Mouse (Mus musculus) kidney, embryonic 15.5 days (tissue): Measurements from ENCODE around the gene Fkbp2. TPM values are rescaled to one million over a fixed set of nuclear protein-coding genes. Genes with fewer than 3 reads are reported as not detected.

ENCODE experiments used
- ATAC-seq: fragments of 200-750 bp; cut with Nextera tagmentation; replicated peaks from 2 replicates; pipeline ENCODE4 v1.8.0; 2017; ENCODE audit warnings: moderate TSS enrichment; ENCODE audit not compliant: low FRiP score
- H3K27ac ChIP-seq: fragments of 300-500 bp; sonication (generic); 2 replicates; pipeline ENCODE4 v1.5.1; 2015; ENCODE audit warnings: mild to moderate bottlenecking, inconsistent platforms
- H3K27me3 ChIP-seq: fragments of 300-500 bp; sonication (generic); 2 replicates; pipeline ENCODE4 v1.6.1; 2015; ENCODE audit warnings: inconsistent platforms
- H3K36me3 ChIP-seq: fragments of 300-500 bp; sonication (generic); 2 replicates; pipeline ENCODE4 v1.6.1; 2015; ENCODE audit warnings: inconsistent platforms
- H3K4me1 ChIP-seq: fragments of 300-500 bp; sonication (generic); 2 replicates; pipeline ENCODE4 v1.6.1; 2015; ENCODE audit warnings: inconsistent platforms
- H3K4me2 ChIP-seq: fragments of 300-500 bp; sonication (generic); 2 replicates; pipeline ENCODE4 v1.6.1; 2015; ENCODE audit warnings: moderate library complexity, mild to moderate bottlenecking, inconsistent platforms
- H3K4me3 ChIP-seq: fragments of 300-500 bp; sonication (generic); replicated peaks from 2 replicates; pipeline ENCODE4 v1.5.1; 2015; ENCODE audit warnings: mild to moderate bottlenecking, inconsistent platforms
- H3K9ac ChIP-seq: fragments of 300-500 bp; sonication (generic); 2 replicates; pipeline ENCODE4 v1.6.1; 2015; ENCODE audit warnings: mild to moderate bottlenecking, inconsistent platforms
- H3K9me3 ChIP-seq: fragments of 300-500 bp; sonication (generic); replicated peaks from 2 replicates; pipeline ENCODE4 v1.6.1; 2016; ENCODE audit warnings: inconsistent platforms
- WGBS: fragments of 180-500 bp; shearing (Covaris S2); methylation state at CpG from one replicate; pipeline ENCODE4 v1.1.7; 2015; ENCODE audit warnings: mixed read lengths; 5-methylcytosine and 5-hydroxymethylcytosine counted together
- polyA plus RNA-seq: library from polyadenylated mRNA; unstranded; fragments of >200 nt; fragmentation: Nextera tagmentation; extraction: Ambion mirVana; gene quantifications from 2 replicates; pipeline ENCODE4 v1.2.1, GENCODE M21; 2015

Gene Fkbp2
- polyA plus RNA-seq, 1 experiment from 2014 or later: 137 TPM

DNA sequence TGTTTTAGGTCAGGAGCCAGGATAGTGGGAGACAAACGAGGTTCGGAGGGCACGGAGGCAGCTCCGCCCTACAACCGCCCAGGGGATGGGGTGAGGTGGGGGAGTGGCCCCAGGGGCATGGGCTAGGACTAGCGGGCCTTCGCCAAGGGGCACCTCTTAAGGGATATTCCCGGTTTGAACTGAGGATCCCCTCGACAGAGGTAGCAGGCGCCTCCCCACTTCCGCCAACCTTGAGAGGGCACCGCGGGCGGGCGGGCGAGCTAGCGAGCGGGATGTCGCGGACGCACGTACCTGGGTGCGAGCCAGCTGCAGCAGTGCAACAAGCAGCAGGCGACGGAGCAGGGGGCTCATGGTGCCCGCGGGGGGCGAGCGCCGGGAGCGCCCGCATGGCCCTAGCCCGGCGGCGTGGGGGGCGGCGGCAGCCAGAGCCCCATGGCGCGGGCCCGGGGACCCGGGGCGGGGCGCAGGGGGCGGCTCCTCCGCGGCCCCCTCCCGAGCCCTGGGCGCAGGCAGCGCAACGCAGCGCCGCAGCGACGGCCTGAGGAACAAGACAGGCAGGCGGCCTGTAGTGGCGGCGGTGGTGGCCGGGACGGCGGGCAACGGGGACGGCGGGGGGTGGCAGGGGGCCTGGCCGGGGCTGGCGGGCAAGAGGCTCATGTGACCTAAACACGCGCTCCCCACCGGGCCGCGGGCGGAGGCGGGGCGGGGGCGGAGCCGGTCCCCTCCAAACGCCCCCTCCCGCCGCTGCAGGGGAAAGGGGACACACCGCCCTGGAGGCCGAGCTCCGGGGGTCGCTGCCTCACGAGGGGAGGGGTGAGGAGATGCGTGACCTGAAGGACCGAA is 7.0 kb upstream of the Fkbp2 start, which contains the start of gene Vegfb:
Gene Vegfb, minus strand, starts transcription at position 591 of the 843 bp plus-strand sequence.
- Histone ChIP-seq H3K4me1 (peaks cover 32% of the 10 kb centered on the region), H3K9me3 (no peaks in the 10 kb centered on the region), H3K4me2 (peak within 1 kb of the TSS; percentile 92), H3K4me3 (peak within 1 kb of the TSS; percentile 82), H3K27ac (peak within 1 kb of the TSS; percentile 90), H3K9ac (peak within 1 kb of the TSS; percentile 91), H3K27me3 (no peaks in the 10 kb centered on the region), H3K36me3 (peaks cover 31% of the 10 kb centered on the region)
- peak; percentile 53 for ATAC-seq
- under 1% methylated on average over 80 of the region's 85 CpGs for WGBS

DNA sequence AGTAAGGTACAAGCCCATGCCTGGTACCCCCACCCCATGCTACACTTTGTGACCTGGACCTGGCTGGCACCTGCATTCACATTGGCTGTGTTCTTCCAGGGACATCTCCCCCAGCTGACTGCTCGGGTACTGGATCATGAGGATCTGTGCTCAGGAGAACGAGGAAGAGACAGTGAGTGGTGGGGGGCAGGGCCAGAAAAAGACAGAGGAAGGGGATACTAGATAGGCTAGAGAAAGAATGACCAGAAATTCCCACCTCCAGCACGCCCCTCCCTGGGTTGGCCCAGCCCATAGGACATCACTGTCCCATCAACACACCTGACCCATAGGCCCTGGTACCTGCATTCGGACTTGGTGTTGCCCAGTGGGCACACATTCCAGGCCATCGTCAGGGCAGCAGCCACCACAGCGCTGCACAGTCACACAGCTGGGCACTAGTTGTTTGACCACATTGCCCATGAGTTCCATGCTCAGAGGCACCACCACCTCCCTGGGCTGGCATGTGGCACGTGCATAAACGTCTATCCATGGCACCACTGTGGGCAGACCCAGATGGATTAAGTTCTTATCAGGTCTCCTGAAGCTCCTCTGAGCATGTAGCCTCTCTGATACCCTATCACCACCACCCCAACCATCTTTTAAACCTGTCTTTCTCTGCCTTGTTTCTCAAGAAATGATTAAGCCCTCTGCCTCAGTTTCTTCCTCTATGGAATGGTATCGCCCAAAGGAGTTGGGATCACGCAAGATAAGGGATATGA is 5.8 kb upstream of the Fkbp2 start:
- peak overlapping the region; percentile 82 for H3K4me3 ChIP-seq
- no peak for ATAC-seq
- H3K9me3 ChIP-seq: no peaks in the 10 kb centered on the region
- H3K4me1 ChIP-seq: peaks cover 29% of the 10 kb centered on the region
- WGBS: 77% methylated on average over 10 of the region's 10 CpGs
- peak overlapping the region; percentile 90; the same call in 1 of the 2 replicates for H3K27ac ChIP-seq
- H3K4me2 ChIP-seq: peak overlapping the region; percentile 92
- peaks cover 39% of the 10 kb centered on the region for H3K36me3 ChIP-seq
- peak overlapping the region; percentile 91 for H3K9ac ChIP-seq
- no peaks in the 10 kb centered on the region for H3K27me3 ChIP-seq

DNA sequence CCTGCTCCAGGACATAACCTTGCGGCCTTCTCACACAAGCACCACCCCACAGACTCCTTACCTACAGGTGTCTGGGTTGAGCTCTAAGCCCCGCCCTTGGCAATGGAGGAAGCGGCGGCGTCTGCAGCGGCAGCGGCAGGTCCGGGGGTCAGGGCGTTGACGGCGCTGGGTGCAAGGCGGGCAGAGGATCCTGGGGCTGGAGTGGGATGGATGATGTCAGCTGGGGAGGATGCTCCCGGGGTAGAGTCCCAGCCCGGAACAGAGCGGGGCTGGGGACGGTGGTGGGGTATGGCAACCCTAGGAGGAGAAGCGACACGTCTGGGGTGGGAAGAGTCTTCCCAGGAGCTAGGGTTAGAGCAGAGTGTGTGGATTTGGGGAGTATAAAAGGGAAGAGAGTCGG is 5.0 kb upstream of the Fkbp2 start:
- Histone ChIP-seq H3K27me3 (no peaks in the 10 kb centered on the region), H3K9ac (no peak overlapping the region), H3K36me3 (peaks cover 39% of the 10 kb centered on the region), H3K27ac (no peak overlapping the region), H3K9me3 (no peaks in the 10 kb centered on the region), H3K4me2 (no peak overlapping the region), H3K4me1 (peaks cover 33% of the 10 kb centered on the region), H3K4me3 (no peak overlapping the region)
- no peak for ATAC-seq
- 84% methylated on average over 19 of the region's 19 CpGs for WGBS

DNA sequence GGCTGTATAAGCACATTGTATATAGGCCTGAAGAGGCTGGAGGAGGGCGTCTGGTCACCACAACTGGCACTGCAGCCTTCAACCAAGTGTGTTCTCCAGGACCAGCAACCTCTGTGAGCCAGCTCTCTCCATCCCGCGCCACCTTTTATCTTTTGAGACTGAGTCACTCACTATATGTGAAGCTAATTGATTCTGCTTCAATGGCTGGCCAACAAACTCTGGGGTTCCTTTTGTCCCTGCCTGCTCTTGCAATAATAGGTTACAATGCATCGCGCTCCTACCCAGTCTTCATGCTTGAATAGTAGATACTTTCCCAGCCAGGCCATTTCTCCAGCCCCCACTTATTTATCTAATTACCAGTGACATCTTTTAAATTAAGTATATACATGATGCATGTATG is 3.3 kb upstream of the Fkbp2 start:
- no peaks in the 10 kb centered on the region for H3K27me3 ChIP-seq
- 96% methylated on average over 5 of the region's 5 CpGs for WGBS
- peaks cover 39% of the 10 kb centered on the region for H3K4me1 ChIP-seq
- H3K4me2 ChIP-seq: no peak overlapping the region
- H3K36me3 ChIP-seq: peaks cover 38% of the 10 kb centered on the region
- no peaks in the 10 kb centered on the region for H3K9me3 ChIP-seq
- H3K27ac ChIP-seq: no peak overlapping the region
- no peak overlapping the region for H3K4me3 ChIP-seq
- no peak for ATAC-seq
- no peak overlapping the region for H3K9ac ChIP-seq

DNA sequence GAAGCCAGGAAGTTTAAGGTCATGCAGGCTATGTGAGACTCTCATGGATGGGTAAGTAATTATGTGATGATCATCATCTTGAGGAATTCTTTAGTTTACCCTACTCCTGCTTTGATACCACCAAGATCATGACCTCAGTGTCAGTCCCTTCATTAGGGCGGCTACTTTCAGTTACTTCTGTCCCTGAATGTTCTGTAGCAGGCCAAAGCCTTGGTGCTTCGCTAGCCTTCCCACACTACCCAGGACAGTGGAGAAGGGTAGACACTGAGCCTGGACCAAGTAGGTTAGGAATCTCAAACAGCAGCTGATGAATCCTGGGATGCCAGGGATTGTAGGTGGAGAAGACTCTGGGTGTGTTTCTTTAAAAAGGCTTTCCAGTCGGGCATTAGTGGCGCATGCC is 1.2 kb upstream of the Fkbp2 start:
- Histone ChIP-seq H3K4me1 (peaks cover 47% of the 10 kb centered on the region), H3K4me2 (peak overlapping the region; percentile 84), H3K9ac (no peak overlapping the region), H3K9me3 (no peaks in the 10 kb centered on the region), H3K27me3 (no peaks in the 10 kb centered on the region), H3K27ac (0 out of 2 replicates have a peak overlapping the region, but pooled peaks have one; percentile 97), H3K36me3 (peaks cover 54% of the 10 kb centered on the region), H3K4me3 (peak overlapping the region; percentile 83)
- 91% methylated on average over 4 of the region's 4 CpGs for WGBS
- ATAC-seq: no peak

DNA sequence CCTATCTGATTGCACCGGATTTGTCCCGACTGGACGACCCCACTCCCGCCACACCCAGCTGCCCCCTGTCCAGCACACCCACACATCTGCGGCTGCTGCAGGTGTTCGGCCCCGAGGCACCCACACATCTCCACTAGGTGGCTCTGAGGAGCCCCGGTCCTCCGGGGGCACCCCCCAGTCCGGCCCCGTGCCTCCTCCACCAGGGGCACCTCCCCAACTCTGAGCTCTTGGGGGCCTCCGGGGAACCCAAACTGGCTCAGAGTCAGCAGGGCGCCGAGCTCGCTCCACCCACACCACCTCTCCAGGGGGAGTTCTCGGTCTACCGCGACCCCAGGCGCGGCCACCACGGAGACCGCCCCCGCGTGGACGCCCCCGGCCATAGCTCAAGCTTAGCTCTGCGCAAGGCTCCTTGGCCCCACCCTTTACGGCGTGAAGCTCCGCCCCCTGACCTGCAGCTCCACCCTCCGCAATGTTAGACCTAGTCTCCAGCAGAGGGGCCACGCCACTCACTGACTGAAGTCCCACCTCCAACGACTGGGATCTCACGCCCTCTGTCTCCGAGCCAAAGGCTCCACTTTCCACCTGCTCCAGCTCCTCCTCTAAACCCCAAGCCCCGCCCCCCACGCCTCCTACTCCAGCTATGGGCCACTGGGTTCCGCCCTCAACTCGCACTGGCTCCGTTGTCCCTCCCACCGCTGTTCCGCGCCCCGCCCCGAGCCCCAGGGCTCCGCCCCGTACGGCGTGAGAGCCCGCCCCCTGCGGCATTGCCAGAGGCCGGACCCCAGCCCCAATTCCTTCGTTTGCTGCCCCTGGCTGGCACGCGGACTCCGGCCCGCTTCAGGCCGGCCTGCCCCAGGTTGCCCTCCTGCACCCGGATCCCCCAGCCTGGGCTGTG is 568 bp downstream of the Fkbp2 start:
- no peaks in the 10 kb centered on the region for H3K9me3 ChIP-seq
- H3K9ac ChIP-seq: peak overlapping the region; percentile 95
- H3K4me1 ChIP-seq: peaks cover 46% of the 10 kb centered on the region
- no peaks in the 10 kb centered on the region for H3K27me3 ChIP-seq
- peak overlapping the region; percentile 83 for H3K4me3 ChIP-seq
- peak overlapping the region; percentile 84 for H3K4me2 ChIP-seq
- WGBS: under 1% methylated on average over 59 of the region's 59 CpGs
- ATAC-seq: peak; percentile 93
- H3K36me3 ChIP-seq: peaks cover 45% of the 10 kb centered on the region
- H3K27ac ChIP-seq: peak overlapping the region; percentile 97

DNA sequence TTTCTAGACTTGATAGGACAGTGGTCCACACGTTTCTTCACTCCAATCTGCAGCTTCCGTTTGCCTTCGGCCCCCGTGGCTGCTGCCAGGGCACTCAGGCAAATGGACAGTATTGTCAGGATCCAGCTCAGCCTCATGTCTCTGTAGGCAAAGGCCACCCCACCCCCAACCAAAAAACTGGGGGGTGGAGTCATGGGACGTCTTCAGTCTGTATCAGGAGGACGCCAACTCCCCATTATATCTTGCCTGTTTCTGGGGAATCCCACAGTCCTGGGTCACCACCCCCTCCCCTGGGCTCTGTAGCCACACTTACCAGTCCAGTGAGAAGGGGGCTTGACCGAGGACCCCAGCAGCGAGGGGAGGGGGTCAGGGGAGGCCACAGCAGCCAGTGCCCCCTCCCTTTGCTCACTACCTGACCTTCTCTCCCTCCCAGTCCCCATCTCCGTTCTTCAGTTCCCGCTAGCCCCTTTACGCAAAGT is 1.3 kb downstream of the Fkbp2 start:
- ATAC-seq: no peak
- Histone ChIP-seq H3K27ac (peak overlapping the region; percentile 97), H3K4me3 (peak overlapping the region; percentile 83), H3K9ac (peak overlapping the region; percentile 61), H3K4me2 (peak overlapping the region; percentile 84), H3K4me1 (peaks cover 47% of the 10 kb centered on the region), H3K9me3 (no peaks in the 10 kb centered on the region), H3K27me3 (no peaks in the 10 kb centered on the region), H3K36me3 (peaks cover 42% of the 10 kb centered on the region)
- WGBS: 11% methylated on average over 11 of the region's 11 CpGs

DNA sequence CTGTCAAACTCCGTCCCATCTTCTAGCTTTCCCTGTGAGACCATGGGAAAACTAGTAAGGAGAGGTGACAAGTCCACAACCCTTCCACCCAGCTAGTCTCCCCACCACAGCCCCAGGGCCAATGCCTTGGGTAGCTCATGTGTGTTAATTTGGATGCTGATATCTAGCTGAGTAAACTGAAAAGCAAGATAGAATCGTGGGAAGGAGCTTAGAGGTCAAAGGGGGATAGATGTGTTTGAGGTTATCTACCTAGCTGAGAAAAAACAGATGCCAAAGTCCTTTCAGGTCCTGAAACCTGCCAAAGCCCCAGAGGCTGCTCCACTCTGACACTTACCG is 1.7 kb downstream of the Fkbp2 start:
- Histone ChIP-seq H3K36me3 (peaks cover 37% of the 10 kb centered on the region), H3K4me3 (peak overlapping the region; percentile 83), H3K4me2 (peak overlapping the region; percentile 84), H3K4me1 (peaks cover 52% of the 10 kb centered on the region), H3K27ac (peak overlapping the region; percentile 97), H3K27me3 (no peaks in the 10 kb centered on the region), H3K9ac (peak overlapping the region; percentile 61), H3K9me3 (no peaks in the 10 kb centered on the region)
- no peak for ATAC-seq
- 33% methylated on average over 3 of the region's 3 CpGs for WGBS

DNA sequence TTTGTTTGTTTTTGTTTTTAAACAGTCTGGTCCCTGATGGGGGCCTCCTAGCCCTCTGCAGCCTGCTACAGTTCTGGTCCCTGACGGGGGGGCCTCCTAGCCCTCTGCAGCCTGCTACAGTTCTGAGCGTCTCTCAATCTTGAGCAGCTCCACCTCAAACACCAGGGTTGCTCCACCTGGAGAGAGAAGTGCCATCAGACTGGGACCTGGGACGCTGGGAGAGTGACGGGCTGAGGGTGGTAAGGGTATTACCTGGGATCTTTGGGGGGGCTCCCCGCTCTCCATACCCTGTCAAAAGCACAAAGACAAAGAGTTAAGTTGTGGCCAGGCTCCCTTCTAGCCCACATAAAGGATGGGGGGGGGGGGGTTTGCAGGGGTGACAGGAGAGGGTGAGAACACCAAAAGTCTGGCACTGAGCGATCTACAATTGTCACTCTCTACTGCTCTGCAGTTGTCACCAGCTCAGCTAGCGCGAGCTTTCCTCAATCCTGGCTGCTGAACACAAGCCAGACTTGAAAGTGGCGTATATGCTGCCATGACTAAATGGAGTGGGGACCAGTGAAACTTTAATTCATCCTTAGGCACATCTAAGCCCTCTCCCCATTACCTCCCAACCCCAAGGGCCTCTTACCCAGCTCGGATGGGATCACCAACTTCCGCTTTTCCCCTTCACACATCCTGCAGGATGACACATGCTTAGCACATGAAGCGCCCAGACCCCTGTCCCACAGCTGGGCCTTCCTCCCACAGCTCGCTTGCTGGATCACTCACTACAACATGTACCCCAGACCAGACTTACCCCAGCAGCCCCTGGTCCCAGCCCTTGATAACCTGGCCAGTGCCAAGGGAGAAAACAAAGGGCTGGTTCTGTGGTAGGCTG is 2.3 kb downstream of the Fkbp2 start:
- 84% methylated on average over 13 of the region's 13 CpGs for WGBS
- Histone ChIP-seq H3K4me3 (peak overlapping the region; percentile 83), H3K9ac (peak overlapping the region; percentile 61), H3K4me2 (peak overlapping the region; percentile 84), H3K27me3 (no peaks in the 10 kb centered on the region), H3K4me1 (peaks cover 52% of the 10 kb centered on the region), H3K9me3 (no peaks in the 10 kb centered on the region), H3K27ac (peak overlapping the region; percentile 97), H3K36me3 (peaks cover 33% of the 10 kb centered on the region)
- no peak for ATAC-seq

DNA sequence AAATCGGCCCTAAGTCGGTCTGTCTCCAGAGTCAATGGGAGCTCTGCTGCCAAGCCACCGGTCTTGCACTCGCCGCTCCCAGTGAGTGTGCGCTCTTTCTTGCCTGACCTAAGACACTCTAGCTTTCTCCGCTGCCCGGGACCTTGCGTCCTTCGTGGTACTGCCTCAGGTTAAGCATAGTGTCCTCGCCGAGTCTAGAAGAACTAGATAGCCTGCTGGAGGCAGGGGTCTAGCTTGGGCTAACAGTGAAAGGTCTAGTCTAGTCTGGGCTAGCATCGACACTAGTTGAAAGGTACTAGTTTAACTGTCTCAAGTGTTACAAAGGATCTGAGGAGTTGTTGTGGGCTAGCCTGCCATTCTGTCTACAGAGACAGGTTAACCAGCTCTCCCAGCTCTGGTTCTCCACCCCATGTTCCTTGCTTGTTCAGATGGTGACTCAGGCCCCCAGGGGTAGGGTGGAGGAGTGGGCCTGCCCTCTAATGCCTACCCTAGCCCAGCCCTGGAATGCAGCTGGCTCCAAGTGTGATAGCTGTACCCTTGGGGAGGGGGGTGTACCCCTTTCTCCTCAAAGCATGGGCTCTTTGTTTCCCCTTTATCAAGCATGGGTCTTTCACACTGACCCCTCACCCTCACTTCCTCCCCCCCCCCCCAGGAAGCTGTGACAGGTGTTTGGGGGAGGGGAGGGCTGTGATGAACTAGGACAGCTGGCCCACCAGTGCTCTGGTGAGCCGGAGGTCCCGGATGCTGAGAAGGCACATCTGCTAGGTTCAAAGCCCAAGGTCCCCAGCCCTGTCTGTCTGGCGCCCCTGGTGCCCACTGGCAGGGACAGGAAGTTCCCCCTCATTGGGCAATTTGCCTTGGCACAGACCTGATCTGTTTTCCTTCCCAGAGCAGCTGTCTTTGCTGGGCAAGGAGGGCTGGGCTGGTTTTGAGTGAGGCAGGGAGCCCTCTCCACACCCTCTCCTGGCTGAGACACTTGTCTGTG is 4.5 kb downstream of the Fkbp2 start, which contains the start of gene Plcb3:
Gene Plcb3, minus strand, starts transcription at position 934 of the 985 bp plus-strand sequence.
- Histone ChIP-seq H3K4me3 (peak within 1 kb of the TSS; percentile 62), H3K4me1 (peaks cover 60% of the 10 kb centered on the region), H3K36me3 (peaks cover 19% of the 10 kb centered on the region), H3K27ac (peak within 1 kb of the TSS; percentile 94), H3K9me3 (no peaks in the 10 kb centered on the region), H3K9ac (peak within 1 kb of the TSS; percentile 66), H3K4me2 (peak within 1 kb of the TSS; percentile 84), H3K27me3 (no peaks in the 10 kb centered on the region)
- ATAC-seq: no peak
- 0% methylated on average over 16 of the region's 16 CpGs for WGBS
